Mouse (Mus musculus): Measurements from ENCODE around the gene Tbc1d10c. TPM values are rescaled to one million over a fixed set of nuclear protein-coding genes. Genes with fewer than 3 reads are reported as not detected.

The Tbc1d10c gene
- polyA plus RNA-seq (2012; rRNA removed): 3.6 and 4.5 TPM in 2 replicates

DNA sequence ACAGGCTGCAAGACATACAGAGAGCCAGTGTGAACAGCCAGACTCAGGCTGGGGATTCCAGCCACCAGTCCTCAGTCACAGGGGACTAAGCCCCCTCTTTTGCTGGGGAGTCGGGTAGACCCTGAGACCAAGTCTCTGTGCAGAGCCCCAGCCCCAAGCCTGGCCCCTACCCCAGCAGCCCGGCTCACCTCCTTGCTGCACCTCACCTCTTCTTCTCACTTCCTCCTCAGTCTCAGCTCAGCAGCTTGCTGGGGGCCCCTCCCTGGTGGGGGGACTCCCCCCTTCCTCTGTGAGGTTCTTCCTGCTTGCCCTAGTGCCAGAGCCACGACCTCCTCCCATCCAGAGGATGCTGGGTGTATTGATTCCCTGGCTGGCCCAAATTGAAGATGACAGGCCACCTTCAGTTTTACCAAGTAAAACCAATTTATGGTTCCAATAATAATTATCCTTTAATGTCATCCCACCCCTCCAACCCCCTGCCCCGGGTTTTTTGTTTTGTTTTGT lies at the start of gene Tbc1d10c:
TSS of gene Tbc1d10c (minus strand) at position 454 of the 504 bp plus-strand sequence.
- no peak for DNase-seq (ENCODE audit: low read depth)

DNA sequence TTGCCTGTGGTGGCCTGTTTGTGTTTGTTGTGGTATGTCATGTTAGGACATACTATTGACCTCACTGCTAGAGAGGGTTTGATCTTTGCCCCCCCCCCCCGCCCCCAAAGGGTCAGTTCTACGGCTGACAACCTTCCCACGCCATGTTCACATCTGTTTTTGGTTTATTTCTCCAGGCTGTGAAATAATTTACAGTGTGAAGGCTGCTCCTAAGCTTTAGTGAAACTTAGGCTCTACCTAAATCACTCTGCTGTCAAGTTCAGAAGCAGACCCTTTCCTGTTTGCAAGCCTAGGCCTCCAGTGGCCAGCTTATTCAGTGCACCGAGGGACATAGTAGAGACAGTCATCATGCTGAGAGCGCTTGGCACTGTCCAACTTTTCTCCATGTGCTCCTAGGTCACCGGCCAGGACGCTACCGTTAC lies 49.2 kb upstream of the Tbc1d10c start:
- no peak for DNase-seq (ENCODE audit: low read depth)

DNA sequence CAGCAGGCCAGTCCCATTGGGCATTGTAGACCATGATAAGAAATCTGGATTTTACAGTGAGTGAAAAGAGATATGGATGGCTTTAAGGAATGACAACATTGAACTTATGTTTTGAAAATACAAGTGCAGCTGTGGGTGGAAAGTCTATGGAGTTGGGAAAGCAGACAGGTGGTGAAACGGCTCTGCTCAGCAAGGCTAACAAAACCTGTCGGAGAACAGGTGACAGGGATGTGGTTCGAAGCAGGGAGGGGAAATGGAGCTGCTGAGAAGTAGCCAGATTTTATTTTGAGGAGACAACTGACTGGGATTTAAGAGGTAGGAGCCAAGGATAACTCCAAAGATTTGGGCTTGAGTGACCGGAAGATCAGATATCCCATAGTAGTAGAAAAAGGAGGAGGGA lies 43.5 kb upstream of the Tbc1d10c start:
- DNase-seq (ENCODE audit: low read depth): peak; percentile 37

DNA sequence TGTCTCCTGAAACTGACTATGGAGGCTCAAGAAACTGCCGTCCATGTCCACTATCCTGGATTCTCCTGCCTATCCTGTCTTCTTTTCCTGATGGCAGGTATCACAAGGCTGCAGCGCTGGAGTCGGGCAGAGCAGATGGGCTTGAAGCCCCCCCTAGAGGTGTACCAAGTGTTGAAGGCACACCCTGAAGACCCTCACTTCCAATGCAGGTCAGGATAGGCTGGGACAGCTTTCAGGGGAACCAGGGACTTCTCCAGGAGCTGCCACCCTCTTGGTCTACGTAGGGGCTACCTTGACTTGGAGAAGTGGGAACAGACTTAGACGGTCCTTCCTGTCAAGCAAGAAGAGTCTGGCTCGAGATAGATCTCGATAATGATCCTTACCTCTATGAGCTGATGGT lies 41.6 kb upstream of the Tbc1d10c start:
- no peak for DNase-seq (ENCODE audit: low read depth)

DNA sequence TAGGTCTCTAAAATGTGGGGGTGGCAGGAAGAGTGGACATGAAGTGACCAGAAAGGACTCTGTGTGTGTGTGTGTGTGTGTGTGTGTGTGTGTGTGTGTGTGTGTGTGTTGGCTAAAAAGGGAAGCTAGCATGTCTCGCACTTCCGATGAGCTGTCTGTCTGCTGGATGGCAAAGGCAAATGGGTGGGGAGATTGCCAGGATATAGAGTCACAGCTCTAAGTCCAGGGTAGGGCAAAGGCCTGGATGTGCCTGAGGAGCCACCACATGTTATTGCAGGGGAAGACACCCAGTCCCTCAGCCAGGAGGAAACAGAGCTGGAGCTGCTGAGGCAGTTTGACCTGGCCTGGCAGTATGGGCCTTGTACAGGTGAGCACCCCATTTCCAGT lies 41.1 kb upstream of the Tbc1d10c start:
- DNase-seq (ENCODE audit: low read depth): no peak

DNA sequence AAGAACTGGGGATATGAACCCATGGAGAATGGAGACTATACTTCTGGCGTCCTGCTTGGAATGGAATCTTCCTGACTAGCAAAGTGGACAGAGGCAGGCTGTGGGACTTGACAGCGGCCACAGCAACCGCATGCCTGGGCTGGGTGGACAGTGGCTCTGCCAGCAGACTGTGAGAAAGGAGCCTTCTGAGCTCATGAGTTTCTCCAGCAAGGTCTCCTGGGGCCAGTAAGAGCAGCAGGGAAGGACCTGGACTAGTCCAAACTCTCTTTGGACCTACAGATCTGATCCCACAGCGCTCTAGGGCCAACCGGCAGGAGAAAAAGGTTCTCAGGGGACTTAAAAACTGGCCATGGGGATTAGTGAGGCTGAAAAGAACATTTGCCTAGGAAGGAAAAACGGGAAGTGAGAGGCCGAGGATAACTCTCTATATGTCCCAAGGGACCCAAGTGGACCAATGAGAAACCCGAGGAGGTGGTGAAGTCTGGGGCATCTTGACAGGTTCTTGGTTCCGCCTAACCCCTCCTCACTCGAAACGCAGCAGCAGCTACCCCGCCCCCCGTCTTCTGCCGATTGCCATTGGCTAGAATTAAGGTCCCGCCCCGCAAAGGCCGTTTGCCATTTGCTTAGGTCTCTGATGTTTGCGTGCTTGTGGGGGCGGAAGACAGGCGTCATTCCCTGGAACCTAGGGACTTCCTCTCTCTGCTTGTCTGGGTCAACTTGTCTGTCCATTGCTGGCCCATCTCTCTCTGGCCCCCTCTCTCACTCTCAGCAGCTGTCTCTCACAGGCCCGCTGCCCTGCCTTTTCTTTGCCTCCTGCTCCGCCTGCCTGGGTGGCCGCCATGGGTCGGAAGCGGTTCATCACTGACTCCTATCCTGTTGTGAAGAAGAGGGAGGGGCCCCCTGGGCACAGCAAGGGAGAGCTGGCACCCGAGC lies 40.4 kb upstream of the Tbc1d10c start, which contains the start of gene Pold4:
TSS of gene Pold4 (plus strand) at position 647 of the 933 bp plus-strand sequence.
- DNase-seq (ENCODE audit: low read depth): peak; percentile 58

- no peak for DNase-seq (ENCODE audit: low read depth)
Observed at GRCm38 (mm10) chr19:4230415-4230814, 39.3 kb upstream of the Tbc1d10c start.

GRCm38 (mm10) chr19:4229451-4230076 lies 38.5 kb upstream of the Tbc1d10c start:
- no peak for DNase-seq (ENCODE audit: low read depth)

- DNase-seq (ENCODE audit: low read depth): no peak
Observed at GRCm38 (mm10) chr19:4228891-4229290, 37.8 kb upstream of the Tbc1d10c start.

GRCm38 (mm10) chr19:4227894-4228678 lies 37.0 kb upstream of the Tbc1d10c start:
- no peak for DNase-seq (ENCODE audit: low read depth)

DNA sequence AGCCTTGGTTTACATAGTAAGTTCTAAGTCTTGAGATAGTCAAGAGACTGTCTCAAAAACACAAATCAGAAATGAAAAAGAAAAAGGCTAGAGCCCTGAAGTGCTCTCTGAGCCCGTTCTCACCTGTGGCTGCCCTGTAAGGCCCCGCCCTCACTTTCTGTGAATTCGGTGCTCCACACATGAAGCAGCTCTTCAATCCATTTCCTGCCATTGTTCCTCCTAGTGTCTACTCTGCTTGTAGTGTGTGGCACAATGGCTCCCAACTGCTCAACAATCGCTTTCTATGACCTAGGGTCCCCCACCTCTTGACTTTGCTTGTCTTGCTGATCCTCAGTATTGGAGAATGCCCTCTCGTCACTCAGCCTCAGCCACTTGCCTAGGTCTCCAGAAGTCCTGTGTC lies 36.4 kb upstream of the Tbc1d10c start:
- DNase-seq (ENCODE audit: low read depth): no peak

- DNase-seq (ENCODE audit: low read depth): no peak
Observed at GRCm38 (mm10) chr19:4226779-4227178, 35.7 kb upstream of the Tbc1d10c start.

DNA sequence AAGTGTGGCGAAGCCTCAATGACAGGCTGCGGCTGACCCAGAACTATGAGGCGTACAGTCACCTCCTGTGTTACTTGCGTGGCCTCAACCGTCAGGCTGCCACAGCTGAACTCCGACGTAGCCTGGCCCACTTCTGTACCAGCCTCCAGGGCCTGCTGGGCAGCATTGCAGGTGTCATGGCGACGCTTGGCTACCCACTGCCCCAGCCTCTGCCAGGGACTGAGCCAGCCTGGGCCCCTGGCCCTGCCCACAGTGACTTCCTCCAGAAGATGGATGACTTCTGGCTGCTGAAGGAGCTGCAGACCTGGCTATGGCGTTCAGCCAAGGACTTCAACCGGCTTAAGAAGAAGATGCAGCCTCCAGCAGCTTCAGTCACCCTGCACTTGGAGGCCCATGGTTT lies 31.1 kb upstream of the Tbc1d10c start:
- no peak for DNase-seq (ENCODE audit: low read depth)

- no peak for DNase-seq (ENCODE audit: low read depth)
Observed at GRCm38 (mm10) chr19:4220957-4221743, 30.1 kb upstream of the Tbc1d10c start.

GRCm38 (mm10) chr19:4220416-4220815 lies 29.3 kb upstream of the Tbc1d10c start:
- DNase-seq (ENCODE audit: low read depth): no peak

- no peak for DNase-seq (ENCODE audit: low read depth)
Observed at GRCm38 (mm10) chr19:4219943-4220342, 28.9 kb upstream of the Tbc1d10c start.

DNA sequence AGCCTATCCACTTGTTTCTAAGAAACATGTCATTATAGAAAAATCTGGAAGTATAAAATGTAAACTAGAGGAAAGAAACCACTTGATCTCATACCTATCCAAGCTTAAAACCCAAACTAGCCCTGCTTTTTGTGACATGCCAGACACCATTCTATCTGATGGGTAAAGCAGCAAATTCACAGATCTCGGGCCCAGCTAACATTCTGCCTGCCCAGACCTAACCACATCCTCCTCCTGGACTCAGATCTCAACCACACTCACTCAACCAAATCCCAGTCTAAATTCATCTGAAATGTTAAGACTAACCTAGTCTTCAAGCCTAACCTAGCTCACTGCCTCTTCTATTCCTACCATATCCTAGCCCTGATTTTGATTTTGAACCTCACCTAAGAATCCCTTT lies 27.7 kb upstream of the Tbc1d10c start:
- no peak for DNase-seq (ENCODE audit: low read depth)

DNA sequence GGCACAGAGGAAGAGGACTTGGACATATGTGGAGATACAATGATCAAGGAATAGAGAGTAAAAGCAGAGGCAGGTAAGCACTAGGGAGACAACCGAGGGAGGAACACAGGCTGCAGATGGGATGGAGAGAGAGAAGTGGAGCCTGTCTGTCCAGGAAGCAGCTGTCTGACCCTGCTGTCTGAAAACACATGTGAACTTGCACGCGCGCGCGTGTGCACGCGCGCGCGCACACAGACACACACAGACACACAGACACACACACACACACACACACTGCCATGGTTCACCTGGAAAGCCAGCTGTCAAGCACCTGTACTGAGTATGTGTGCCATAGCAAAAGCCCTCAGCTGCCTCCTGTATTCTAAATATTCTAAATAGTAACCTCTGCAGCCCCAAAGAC lies 27.2 kb upstream of the Tbc1d10c start:
- DNase-seq (ENCODE audit: low read depth): no peak

GRCm38 (mm10) chr19:4217855-4218254 lies 26.8 kb upstream of the Tbc1d10c start:
- no peak for DNase-seq (ENCODE audit: low read depth)

DNA sequence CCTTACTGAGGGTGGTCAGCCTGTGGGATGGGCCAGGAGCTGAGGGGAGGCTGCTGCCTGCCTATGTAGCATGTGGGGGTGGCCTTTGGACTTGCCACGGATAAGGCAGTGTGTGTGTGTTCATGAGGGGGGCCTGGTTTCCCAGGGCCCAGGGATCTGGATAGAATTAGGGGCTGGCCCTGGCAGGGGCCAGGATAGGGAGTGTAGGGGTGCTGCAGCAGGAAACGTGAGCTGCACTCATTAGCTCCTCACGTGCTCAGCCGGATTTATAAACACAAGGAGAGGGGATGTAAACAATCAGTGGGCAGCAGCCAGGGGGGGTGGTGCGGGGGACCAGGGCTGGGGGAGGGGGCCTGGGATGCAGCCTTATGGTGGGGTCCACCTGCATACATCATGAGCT lies 26.1 kb upstream of the Tbc1d10c start:
- no peak for DNase-seq (ENCODE audit: low read depth)

DNA sequence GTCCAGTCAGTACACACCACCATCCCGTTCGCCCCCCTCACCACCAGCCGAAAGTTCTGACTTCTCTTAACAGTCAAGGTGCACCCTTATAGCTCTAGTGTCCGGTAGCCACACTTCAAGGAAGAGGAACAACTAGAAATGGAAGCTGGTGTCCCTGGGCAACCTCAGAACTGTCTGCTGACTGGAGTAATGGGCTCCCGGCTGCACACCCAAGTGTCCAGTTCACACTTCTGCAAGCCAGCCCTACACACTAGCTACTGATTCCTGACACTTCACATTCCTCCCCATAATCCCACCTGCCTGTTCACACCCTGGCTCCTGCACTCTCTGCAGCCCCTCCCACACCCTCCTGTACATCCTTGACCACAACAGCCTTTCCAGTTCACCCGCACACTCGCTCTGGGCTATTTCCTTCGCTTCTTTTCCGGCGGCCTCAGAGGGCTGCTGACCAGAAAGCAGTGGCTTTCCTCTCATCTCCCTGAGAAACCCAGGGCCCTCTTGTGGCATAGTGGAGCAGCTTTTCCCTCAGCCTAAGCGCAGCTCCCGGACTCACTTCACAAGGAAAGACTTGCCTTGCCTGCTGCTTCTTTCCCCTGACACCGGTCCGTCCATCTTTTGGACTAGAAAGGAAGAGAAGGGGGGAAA lies 25.1 kb upstream of the Tbc1d10c start:
- DNase-seq (ENCODE audit: low read depth): no peak

Measured in gonadal fat pad, adult 2 months (tissue).